Mouse (Mus musculus): ENCODE results near the gene Herc3.

- TF ChIP-seq GATA1 (IDR thresholded peaks at IDR 0.05; ENCODE audit: low read length) (no peak), TAL1 (IDR thresholded peaks at IDR 0.05; ENCODE audit: low read length) (no peak)
These were observed 67.8 kb downstream of the Herc3 start for GRCm38 (mm10) chr6:58899076-58899475.
